Mouse (Mus musculus): ENCODE data around the gene 3110082I17Rik.

DNA sequence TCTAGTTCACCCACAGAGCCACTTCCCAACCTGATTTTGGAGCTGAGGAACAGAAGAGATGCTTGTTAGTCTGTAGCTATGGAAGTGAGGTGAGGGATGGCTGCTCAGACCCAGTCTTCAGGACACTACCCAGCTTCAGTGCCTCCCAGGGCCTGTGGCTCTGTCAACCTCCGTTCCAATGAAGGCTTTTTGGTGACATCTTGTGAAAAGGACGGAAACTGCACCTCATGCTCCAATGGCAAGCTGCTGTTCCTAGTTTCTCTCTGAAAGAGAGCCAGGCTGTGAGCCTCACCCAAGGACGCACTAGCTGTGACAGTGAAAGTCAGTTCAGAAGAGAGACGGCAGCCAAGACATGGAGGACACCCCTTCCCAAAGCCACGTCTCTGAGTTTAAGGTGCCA is 7.7 kb upstream of the 3110082I17Rik start:
- TF ChIP-seq CTCF (IDR thresholded peaks at IDR 0.05; ENCODE audit: low read depth) = peak; percentile 71
- no peak for TF ChIP-seq EP300 (optimal IDR thresholded peaks at IDR 0.05)

All from stomach, postnatal 0 days (tissue).